Mouse (Mus musculus) G1E (cell line): Measurements from ENCODE around the gene Rep15. TPM values are rescaled to one million over a fixed set of nuclear protein-coding genes. Genes with fewer than 3 reads are reported as not detected.

Experiments
- ATAC-seq: 2 replicates; pipeline ENCODE4 v1.8.0; 2016; ENCODE audit warnings: mild to moderate bottlenecking; ENCODE audit not compliant: insufficient number of reproducible peaks, poor library complexity, low FRiP score, severe bottlenecking; ENCODE audit errors: extremely low read depth
- DNase-seq: peaks from one replicate; pipeline ENCODE4 v3.0.0; 2012; ENCODE audit warnings: low spot score
- H3K27me3 ChIP-seq: 2 replicates; pipeline ENCODE4 v1.6.1; 2012; ENCODE audit warnings: mild to moderate bottlenecking, low read length, inconsistent platforms; ENCODE audit not compliant: insufficient read depth
- H3K36me3 ChIP-seq: replicated peaks from 2 replicates; pipeline ENCODE3; 2012; ENCODE audit warnings: mild to moderate bottlenecking, inconsistent platforms
- H3K4me1 ChIP-seq: 2 replicates; pipeline ENCODE4 v1.6.1; 2012; ENCODE audit warnings: low read depth, low read length, inconsistent platforms, mixed read lengths; ENCODE audit not compliant: insufficient read depth
- H3K4me3 ChIP-seq: 2 replicates; pipeline ENCODE4 v1.5.1; 2012; ENCODE audit warnings: low read depth, mild to moderate bottlenecking, inconsistent platforms, low read length, moderate library complexity, mixed read lengths
- H3K9me3 ChIP-seq: replicated peaks from 2 replicates; pipeline ENCODE4 v1.6.1; 2012; ENCODE audit warnings: inconsistent platforms
- CTCF ChIP-seq: IDR thresholded peaks from 2 replicates; pipeline ENCODE4 v1.5.1; 2012; ENCODE audit warnings: low read depth, low read length, inconsistent platforms, mixed read lengths
- GATA1 ChIP-seq: IDR thresholded peaks from 2 replicates; pipeline ENCODE4 v1.6.1; 2012; ENCODE audit warnings: borderline replicate concordance, low read length, inconsistent platforms, mixed read lengths
- GATA2 ChIP-seq: IDR thresholded peaks from 2 replicates; pipeline ENCODE4 v1.6.1; 2012; ENCODE audit warnings: low read depth, low read length, inconsistent platforms, borderline replicate concordance
- POLR2AphosphoS5 ChIP-seq: IDR thresholded peaks from 2 replicates; pipeline ENCODE4 v1.6.1; 2012; ENCODE audit warnings: low read depth, low read length, inconsistent platforms; ENCODE audit not compliant: insufficient replicate concordance
- TAL1 ChIP-seq: conservative IDR thresholded peaks from 2 replicates; pipeline ENCODE4 v1.6.1; 2012; ENCODE audit warnings: low read depth, low read length, inconsistent platforms, mixed read lengths
- polyA plus RNA-seq: library from polyadenylated mRNA; stranded (reverse); fragments of >175 nt; gene quantifications from 2 replicates; pipeline ENCODE4 v1.2.3, GENCODE M21; 2012
- total RNA-seq, 2 experiments: library from RNA; stranded (forward) in 1 of 2; stranded (reverse) in 1 of 2; fragments of 200-1000 nt in 1 of 2; fragments of >200 nt in 1 of 2; fragmentation: Nextera tagmentation in 1 of 2; gene quantifications; 2 replicates each; pipeline ENCODE4 v1.2.3; 2014 to 2017

The Rep15 gene
- total and polyA plus RNA-seq, 3 experiments = 0.05 TPM; not detected in 2

- H3K4me1 ChIP-seq = no peaks in the 10 kb centered on the region
- no peaks in the 10 kb centered on the region for H3K9me3 ChIP-seq
- no peak for ATAC-seq
- no peak for TF ChIP-seq POLR2AphosphoS5
- no peak for TF ChIP-seq GATA1
- TF ChIP-seq GATA2 = no peak
- TF ChIP-seq TAL1 = no peak
- TF ChIP-seq CTCF = no peak
- H3K27me3 ChIP-seq = no peaks in the 10 kb centered on the region
- no peak for DNase-seq
- H3K36me3 ChIP-seq = peaks cover 88% of the 10 kb centered on the region
- H3K4me3 ChIP-seq = no peak overlapping the region
Measured at GRCm38 (mm10) chr6:147061630-147062029, 29.2 kb downstream of the Rep15 start.

- Histone ChIP-seq H3K4me1 (no peaks in the 10 kb centered on the region), H3K4me3 (no peak overlapping the region), H3K27me3 (no peaks in the 10 kb centered on the region), H3K9me3 (no peaks in the 10 kb centered on the region), H3K36me3 (peaks cover 88% of the 10 kb centered on the region)
- ATAC-seq = no peak
- DNase-seq = no peak
- TF ChIP-seq GATA1 = no peak
- no peak for TF ChIP-seq CTCF
- TF ChIP-seq GATA2 = no peak
- no peak for TF ChIP-seq POLR2AphosphoS5
- TF ChIP-seq TAL1 = no peak
Measured at GRCm38 (mm10) chr6:147062034-147062433, 29.6 kb downstream of the Rep15 start.

GRCm38 (mm10) chr6:147062694-147063093 lies 30.3 kb downstream of the Rep15 start:
- Histone ChIP-seq H3K27me3 (no peaks in the 10 kb centered on the region), H3K4me3 (no peak overlapping the region), H3K9me3 (no peaks in the 10 kb centered on the region), H3K4me1 (no peaks in the 10 kb centered on the region), H3K36me3 (peaks cover 89% of the 10 kb centered on the region)
- TF ChIP-seq CTCF = no peak
- TF ChIP-seq POLR2AphosphoS5 = no peak
- no peak for TF ChIP-seq GATA2
- no peak for TF ChIP-seq GATA1
- no peak for TF ChIP-seq TAL1
- DNase-seq = no peak
- ATAC-seq = no peak

- Histone ChIP-seq H3K9me3 (no peaks in the 10 kb centered on the region), H3K36me3 (peaks cover 88% of the 10 kb centered on the region), H3K27me3 (no peaks in the 10 kb centered on the region), H3K4me1 (no peaks in the 10 kb centered on the region), H3K4me3 (no peak overlapping the region)
- DNase-seq (no peak), ATAC-seq (no peak)
- TF ChIP-seq TAL1 (no peak), CTCF (no peak), GATA2 (no peak), GATA1 (no peak)
Measured at GRCm38 (mm10) chr6:147064226-147064943, 32.0 kb downstream of the Rep15 start.

- ATAC-seq = no peak
- TF ChIP-seq POLR2AphosphoS5 (no peak), GATA2 (no peak), TAL1 (no peak), CTCF (no peak), GATA1 (no peak)
- H3K9me3 ChIP-seq = no peaks in the 10 kb centered on the region
- no peaks in the 10 kb centered on the region for H3K27me3 ChIP-seq
- DNase-seq = no peak
- H3K4me1 ChIP-seq = no peaks in the 10 kb centered on the region
- no peak overlapping the region for H3K4me3 ChIP-seq
- peaks cover 87% of the 10 kb centered on the region for H3K36me3 ChIP-seq
Measured at GRCm38 (mm10) chr6:147064944-147065261, 32.5 kb downstream of the Rep15 start.

GRCm38 (mm10) chr6:147075808-147076387 lies 43.5 kb downstream of the Rep15 start:
- no peak for DNase-seq
- Histone ChIP-seq H3K27me3 (no peaks in the 10 kb centered on the region), H3K9me3 (no peaks in the 10 kb centered on the region), H3K4me3 (no peak overlapping the region), H3K36me3 (peaks cover 64% of the 10 kb centered on the region), H3K4me1 (no peaks in the 10 kb centered on the region)
- no peak for ATAC-seq
- no peak for TF ChIP-seq GATA1
- no peak for TF ChIP-seq GATA2
- TF ChIP-seq POLR2AphosphoS5 = no peak
- no peak for TF ChIP-seq TAL1
- TF ChIP-seq CTCF = no peak

- DNase-seq (no peak), ATAC-seq (no peak)
- Histone ChIP-seq H3K27me3 (no peaks in the 10 kb centered on the region), H3K4me1 (no peaks in the 10 kb centered on the region), H3K9me3 (no peaks in the 10 kb centered on the region), H3K4me3 (no peak overlapping the region), H3K36me3 (peaks cover 62% of the 10 kb centered on the region)
- no peak for TF ChIP-seq GATA2
- TF ChIP-seq GATA1 = no peak
- TF ChIP-seq POLR2AphosphoS5 = no peak
- TF ChIP-seq CTCF = no peak
- no peak for TF ChIP-seq TAL1
Measured at GRCm38 (mm10) chr6:147076878-147077277, 44.5 kb downstream of the Rep15 start.
